Mouse (Mus musculus): ENCODE data around the gene Slit3. TPM values are rescaled to one million over a fixed set of nuclear protein-coding genes. Genes with fewer than 3 reads are reported as not detected.
A peak's percentile ranks its signal among the peaks of the same experiment; 100 is the strongest.

The Slit3 gene
- polyA plus RNA-seq, 1 experiment from 2014 or later: 14.2 TPM

DNA sequence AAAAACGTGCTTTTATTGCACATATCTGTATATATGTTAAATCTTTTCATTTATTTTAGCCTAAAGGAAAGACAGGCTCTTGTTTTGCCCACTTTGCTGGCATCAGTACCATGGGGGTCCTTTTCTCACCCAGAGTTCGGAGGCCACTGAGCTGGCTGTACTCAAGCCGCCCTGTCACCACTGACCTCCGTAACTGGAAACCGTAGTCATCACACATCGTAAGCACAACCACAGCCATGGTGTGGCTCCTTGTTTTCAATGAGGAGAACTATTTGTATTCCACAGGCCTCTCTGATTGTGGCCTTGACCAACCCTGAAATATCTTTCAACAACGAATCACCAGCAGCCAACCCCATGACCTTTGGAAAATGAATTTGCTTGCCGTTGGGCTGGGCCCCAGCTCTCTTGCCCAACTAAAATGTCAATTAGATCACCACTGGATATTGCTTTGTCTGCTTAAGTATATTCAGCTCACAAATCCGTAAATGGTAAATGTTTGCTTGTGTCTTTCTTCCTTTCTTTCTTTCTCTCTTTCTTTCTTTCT is 405.3 kb downstream of the Slit3 start:
- ATAC-seq (peak; percentile 52), DNase-seq (ENCODE audit: low spot score) (peak; percentile 49)
- Histone ChIP-seq H3K4me1 (ENCODE audit: insufficient read depth, low read depth, low read length) (no peaks in the 10 kb centered on the region), H3K4me3 (ENCODE audit: low read depth, low read length) (no peak overlapping the region), H3K36me3 (ENCODE audit: insufficient read depth, low read length) (no peaks in the 10 kb centered on the region), H3K4me2 (replicated peaks; ENCODE audit: low read depth, low read length) (no peak overlapping the region), H3K9ac (replicated peaks; ENCODE audit: low read depth) (no peak overlapping the region), H3K9me3 (ENCODE audit: low read length) (no peaks in the 10 kb centered on the region), H3K27me3 (replicated peaks; ENCODE audit: insufficient read depth, low read length) (no peaks in the 10 kb centered on the region), H3K27ac (ENCODE audit: low read length) (no peak overlapping the region)
- 67% methylated on average over 9 of the region's 9 CpGs for WGBS
- TF ChIP-seq EP300 (IDR thresholded peaks at IDR 0.05): no peak
- no peak for TF ChIP-seq CTCF (IDR thresholded peaks at IDR 0.05)

- no peak overlapping the region for H3K4me3 ChIP-seq (ENCODE audit: low read depth, low read length)
- H3K27me3 ChIP-seq (replicated peaks; ENCODE audit: insufficient read depth, low read length): no peaks in the 10 kb centered on the region
- no peak overlapping the region for H3K9ac ChIP-seq (replicated peaks; ENCODE audit: low read depth)
- H3K4me2 ChIP-seq (replicated peaks; ENCODE audit: low read depth, low read length): no peak overlapping the region
- no peaks in the 10 kb centered on the region for H3K36me3 ChIP-seq (ENCODE audit: insufficient read depth, low read length)
- peak; percentile 37; the same call in 1 of the 2 replicates for ATAC-seq
- 65% methylated on average over 7 of the region's 7 CpGs for WGBS
- H3K27ac ChIP-seq (ENCODE audit: low read length): no peak overlapping the region
- DNase-seq (ENCODE audit: low spot score): peak; percentile 59
- no peaks in the 10 kb centered on the region for H3K9me3 ChIP-seq (ENCODE audit: low read length)
- no peak for TF ChIP-seq EP300 (IDR thresholded peaks at IDR 0.05)
- TF ChIP-seq CTCF (IDR thresholded peaks at IDR 0.05): no peak; the same call in 1 of the 2 replicates
- no peaks in the 10 kb centered on the region for H3K4me1 ChIP-seq (ENCODE audit: insufficient read depth, low read depth, low read length)
Measured at GRCm38 (mm10) chr11:35527816-35528462, 406.9 kb downstream of the Slit3 start.

DNA sequence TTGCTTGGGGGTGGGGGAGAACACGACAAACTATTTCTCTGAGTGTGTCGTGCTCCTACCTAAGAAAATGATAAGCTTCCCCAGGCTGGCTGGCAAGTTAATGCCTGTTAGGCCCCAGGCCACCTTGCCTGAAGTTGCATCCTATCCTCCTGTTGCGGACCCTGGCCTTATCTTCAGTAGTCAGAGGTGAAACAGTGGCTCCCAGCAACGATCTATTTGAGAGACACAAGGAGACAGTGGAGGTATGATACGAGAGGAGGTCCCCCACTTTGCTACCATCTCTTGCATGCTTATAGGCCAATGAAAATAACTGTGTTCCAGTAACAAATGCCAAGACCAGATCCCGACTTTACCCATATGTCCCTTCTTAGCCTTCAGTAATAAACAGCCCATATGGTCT is 414.0 kb downstream of the Slit3 start:
- DNase-seq (ENCODE audit: low spot score): no peak
- no peaks in the 10 kb centered on the region for H3K4me1 ChIP-seq (ENCODE audit: insufficient read depth, low read depth, low read length)
- TF ChIP-seq EP300 (IDR thresholded peaks at IDR 0.05) (no peak), CTCF (IDR thresholded peaks at IDR 0.05) (no peak)
- no peaks in the 10 kb centered on the region for H3K36me3 ChIP-seq (ENCODE audit: insufficient read depth, low read length)
- H3K27ac ChIP-seq (ENCODE audit: low read length): no peak overlapping the region
- H3K9me3 ChIP-seq (ENCODE audit: low read length): no peaks in the 10 kb centered on the region
- WGBS: 65% methylated on average over 6 of the region's 6 CpGs
- no peak for ATAC-seq
- no peak overlapping the region for H3K9ac ChIP-seq (replicated peaks; ENCODE audit: low read depth)
- no peak overlapping the region for H3K4me3 ChIP-seq (ENCODE audit: low read depth, low read length)
- no peak overlapping the region for H3K4me2 ChIP-seq (replicated peaks; ENCODE audit: low read depth, low read length)
- H3K27me3 ChIP-seq (replicated peaks; ENCODE audit: insufficient read depth, low read length): no peaks in the 10 kb centered on the region

DNA sequence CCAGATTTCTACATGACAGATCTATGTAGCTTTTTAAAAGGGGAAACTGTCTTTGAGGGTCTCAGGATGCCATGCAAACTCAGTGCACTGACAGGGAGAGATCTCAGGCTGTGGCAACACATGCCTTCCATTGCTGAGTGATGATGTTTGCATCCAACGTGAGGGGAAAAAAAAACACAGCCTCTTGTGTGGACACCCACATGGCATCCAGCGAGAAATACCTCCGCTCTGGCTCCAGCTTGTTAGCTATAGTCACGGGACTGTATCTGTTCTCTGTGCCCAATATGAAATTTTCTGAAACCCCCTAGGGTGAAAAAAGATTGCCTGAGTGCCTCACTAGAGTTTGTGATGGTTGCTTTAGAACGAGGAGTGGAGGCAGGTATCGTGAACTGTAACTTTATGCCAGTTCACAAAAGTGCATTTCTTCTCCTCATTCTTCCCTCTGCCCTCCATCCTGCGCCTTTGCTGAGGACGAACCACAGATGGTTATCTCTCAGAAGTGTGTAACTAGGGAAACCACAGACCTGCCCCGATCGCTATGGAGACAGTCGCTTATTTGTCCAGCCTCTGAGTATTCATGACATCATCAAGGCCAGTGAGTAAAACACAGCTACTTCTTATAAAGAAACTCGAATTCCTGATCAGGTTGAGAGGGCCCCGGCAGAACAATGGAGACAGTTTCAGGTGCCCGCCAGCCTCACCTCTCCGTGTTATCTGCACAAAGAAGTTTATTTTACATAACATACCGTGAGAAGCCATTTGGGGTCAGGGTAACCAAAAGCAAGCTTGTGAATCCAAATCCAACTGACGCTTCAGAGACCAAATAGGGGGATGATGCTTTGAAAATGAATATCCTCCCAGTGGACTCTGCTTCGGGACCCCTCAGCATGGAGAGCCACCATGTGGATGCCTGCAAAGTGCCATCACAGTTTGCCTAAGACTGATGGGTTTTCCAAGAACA is 416.4 kb downstream of the Slit3 start:
- ATAC-seq: no peak
- TF ChIP-seq EP300 (IDR thresholded peaks at IDR 0.05): no peak
- TF ChIP-seq CTCF (IDR thresholded peaks at IDR 0.05): no peak
- Histone ChIP-seq H3K4me2 (replicated peaks; ENCODE audit: low read depth, low read length) (no peak overlapping the region), H3K4me1 (ENCODE audit: insufficient read depth, low read depth, low read length) (no peaks in the 10 kb centered on the region), H3K27me3 (replicated peaks; ENCODE audit: insufficient read depth, low read length) (no peaks in the 10 kb centered on the region), H3K9me3 (ENCODE audit: low read length) (no peaks in the 10 kb centered on the region), H3K27ac (ENCODE audit: low read length) (no peak overlapping the region), H3K9ac (replicated peaks; ENCODE audit: low read depth) (no peak overlapping the region), H3K36me3 (ENCODE audit: insufficient read depth, low read length) (no peaks in the 10 kb centered on the region), H3K4me3 (ENCODE audit: low read depth, low read length) (no peak overlapping the region)
- 28% methylated on average over 18 of the region's 18 CpGs for WGBS
- DNase-seq (ENCODE audit: low spot score): no peak

DNA sequence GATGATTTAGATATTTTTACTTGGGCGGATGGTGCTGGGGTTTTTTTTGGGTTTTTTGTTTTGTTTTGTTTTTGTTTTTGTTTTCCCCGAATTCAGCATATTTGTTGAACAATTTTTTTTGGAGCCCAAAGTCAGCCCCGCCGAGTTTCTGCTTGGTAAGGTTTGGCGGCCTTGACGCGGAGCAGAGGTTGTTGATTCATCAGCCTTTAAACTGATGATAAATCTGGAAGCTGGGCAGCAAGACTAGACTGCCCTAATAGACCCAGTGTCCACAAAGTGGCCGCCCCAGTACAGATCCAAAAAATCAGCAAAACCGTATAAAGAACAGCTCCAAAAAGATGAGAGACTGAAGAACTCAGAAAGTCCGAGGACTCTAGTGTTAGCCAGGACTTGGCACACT is 421.7 kb downstream of the Slit3 start:
- no peak overlapping the region for H3K27ac ChIP-seq (ENCODE audit: low read length)
- H3K4me2 ChIP-seq (replicated peaks; ENCODE audit: low read depth, low read length): no peak overlapping the region
- H3K9me3 ChIP-seq (ENCODE audit: low read length): no peaks in the 10 kb centered on the region
- no peak for ATAC-seq
- TF ChIP-seq EP300 (IDR thresholded peaks at IDR 0.05) (no peak), CTCF (IDR thresholded peaks at IDR 0.05) (no peak)
- 76% methylated on average over 10 of the region's 10 CpGs for WGBS
- DNase-seq (ENCODE audit: low spot score): no peak
- no peaks in the 10 kb centered on the region for H3K36me3 ChIP-seq (ENCODE audit: insufficient read depth, low read length)
- H3K4me1 ChIP-seq (ENCODE audit: insufficient read depth, low read depth, low read length): no peaks in the 10 kb centered on the region
- no peak overlapping the region for H3K9ac ChIP-seq (replicated peaks; ENCODE audit: low read depth)
- H3K4me3 ChIP-seq (ENCODE audit: low read depth, low read length): no peak overlapping the region
- no peaks in the 10 kb centered on the region for H3K27me3 ChIP-seq (replicated peaks; ENCODE audit: insufficient read depth, low read length)

Measured in lung, postnatal 0 days (tissue).